Mouse (Mus musculus) heart, embryonic 13.5 days (tissue): ENCODE measurements around the gene Pkn2. TPM values are rescaled to one million over a fixed set of nuclear protein-coding genes. Genes with fewer than 3 reads are reported as not detected.

Experiments
- ATAC-seq: fragments of 200-750 bp; cut with Nextera tagmentation; 2 replicates; pipeline ENCODE4 v1.8.0; 2017; ENCODE audit warnings: moderate TSS enrichment; ENCODE audit not compliant: insufficient number of reproducible peaks, low FRiP score, low TSS enrichment; ENCODE audit errors: extremely low read depth
- H3K27ac ChIP-seq: fragments of 300-500 bp; sonication (generic); replicated peaks from 2 replicates; pipeline ENCODE4 v1.5.1; 2015; ENCODE audit warnings: moderate library complexity, mild to moderate bottlenecking, inconsistent platforms
- H3K27me3 ChIP-seq: fragments of 300-500 bp; sonication (generic); replicated peaks from 2 replicates; pipeline ENCODE4 v1.6.1; 2015; ENCODE audit warnings: mild to moderate bottlenecking, inconsistent platforms
- H3K36me3 ChIP-seq: fragments of 300-500 bp; sonication (generic); 2 replicates; pipeline ENCODE4 v1.6.1; 2015; ENCODE audit warnings: mild to moderate bottlenecking, inconsistent platforms
- H3K4me1 ChIP-seq: fragments of 300-500 bp; sonication (generic); 2 replicates; pipeline ENCODE4 v1.6.1; 2015; ENCODE audit warnings: inconsistent platforms
- H3K4me2 ChIP-seq: fragments of 300-500 bp; sonication (generic); 2 replicates; pipeline ENCODE4 v1.6.1; 2015; ENCODE audit warnings: inconsistent platforms, mild to moderate bottlenecking, moderate library complexity
- H3K4me3 ChIP-seq: fragments of 300-500 bp; sonication (generic); 2 replicates; pipeline ENCODE4 v1.5.1; 2015; ENCODE audit warnings: moderate library complexity, mild to moderate bottlenecking, inconsistent platforms
- H3K9ac ChIP-seq: fragments of 300-500 bp; sonication (generic); 2 replicates; pipeline ENCODE4 v1.6.1; 2015; ENCODE audit warnings: inconsistent platforms, mild to moderate bottlenecking, moderate library complexity
- H3K9me3 ChIP-seq: fragments of 300-500 bp; sonication (generic); 2 replicates; pipeline ENCODE4 v1.6.1; 2016; ENCODE audit warnings: inconsistent platforms
- WGBS: fragments of 180-500 bp; shearing (Covaris S2); methylation state at CpG from one replicate; pipeline ENCODE4 v1.1.7; 2015; ENCODE audit warnings: mixed read lengths; 5-methylcytosine and 5-hydroxymethylcytosine counted together
- polyA plus RNA-seq: library from polyadenylated mRNA; unstranded; fragments of >200 nt; fragmentation: Nextera tagmentation; extraction: Ambion mirVana; gene quantifications from 2 replicates; pipeline ENCODE4 v1.2.1, GENCODE M21; 2015

Gene Pkn2
- polyA plus RNA-seq, 1 experiment from 2014 or later, result 33.0 TPM

DNA sequence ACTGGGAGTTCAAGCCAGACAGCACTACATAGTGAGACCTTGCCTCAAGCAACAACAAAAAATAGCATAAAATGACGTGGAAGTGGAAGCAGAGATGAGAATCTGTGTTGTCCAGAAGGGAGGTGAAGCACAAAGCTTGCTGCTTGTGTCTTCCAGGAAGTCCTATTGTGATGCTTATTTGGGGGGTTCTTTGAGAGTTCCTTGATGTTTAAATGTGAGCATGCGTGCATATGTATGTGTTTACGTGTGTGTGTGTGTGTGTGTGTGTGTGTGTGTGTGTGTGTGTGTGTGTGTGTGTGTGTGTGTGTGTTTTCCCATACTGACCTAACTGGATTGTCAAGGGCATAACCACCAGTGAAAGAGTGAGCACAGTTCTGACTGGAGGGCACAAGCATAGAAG is 5.2 kb upstream of the Pkn2 start:
- Histone ChIP-seq H3K4me3 (no peak overlapping the region), H3K36me3 (no peaks in the 10 kb centered on the region), H3K27ac (no peak overlapping the region), H3K4me2 (no peak overlapping the region), H3K4me1 (peaks cover 10% of the 10 kb centered on the region), H3K9me3 (no peaks in the 10 kb centered on the region), H3K27me3 (no peaks in the 10 kb centered on the region), H3K9ac (no peak overlapping the region)
- WGBS, result 76% methylated on average over 3 of the region's 3 CpGs
- no peak for ATAC-seq

GRCm38 (mm10) chr3:142884594-142884993 is 2.8 kb upstream of the Pkn2 start:
- Histone ChIP-seq H3K27me3 (no peaks in the 10 kb centered on the region), H3K4me3 (no peak overlapping the region), H3K36me3 (no peaks in the 10 kb centered on the region), H3K4me2 (no peak overlapping the region), H3K9ac (no peak overlapping the region), H3K9me3 (no peaks in the 10 kb centered on the region), H3K4me1 (peaks cover 12% of the 10 kb centered on the region), H3K27ac (no peak overlapping the region)
- no peak for ATAC-seq

GRCm38 (mm10) chr3:142881589-142881871 is 274 bp downstream of the Pkn2 start:
- H3K36me3 ChIP-seq, result 0 out of 2 replicates have a peak, but pooled peaks cover 3% of the 10 kb centered on the region
- peaks cover 12% of the 10 kb centered on the region for H3K4me1 ChIP-seq
- H3K4me2 ChIP-seq, result peak overlapping the region; percentile 69
- no peaks in the 10 kb centered on the region for H3K27me3 ChIP-seq
- peak; percentile 45 for ATAC-seq
- H3K4me3 ChIP-seq, result peak overlapping the region; percentile 100
- under 1% methylated on average over 31 of the region's 40 CpGs for WGBS
- H3K9me3 ChIP-seq, result no peaks in the 10 kb centered on the region
- peak overlapping the region; percentile 98 for H3K27ac ChIP-seq
- H3K9ac ChIP-seq, result peak overlapping the region; percentile 99

DNA sequence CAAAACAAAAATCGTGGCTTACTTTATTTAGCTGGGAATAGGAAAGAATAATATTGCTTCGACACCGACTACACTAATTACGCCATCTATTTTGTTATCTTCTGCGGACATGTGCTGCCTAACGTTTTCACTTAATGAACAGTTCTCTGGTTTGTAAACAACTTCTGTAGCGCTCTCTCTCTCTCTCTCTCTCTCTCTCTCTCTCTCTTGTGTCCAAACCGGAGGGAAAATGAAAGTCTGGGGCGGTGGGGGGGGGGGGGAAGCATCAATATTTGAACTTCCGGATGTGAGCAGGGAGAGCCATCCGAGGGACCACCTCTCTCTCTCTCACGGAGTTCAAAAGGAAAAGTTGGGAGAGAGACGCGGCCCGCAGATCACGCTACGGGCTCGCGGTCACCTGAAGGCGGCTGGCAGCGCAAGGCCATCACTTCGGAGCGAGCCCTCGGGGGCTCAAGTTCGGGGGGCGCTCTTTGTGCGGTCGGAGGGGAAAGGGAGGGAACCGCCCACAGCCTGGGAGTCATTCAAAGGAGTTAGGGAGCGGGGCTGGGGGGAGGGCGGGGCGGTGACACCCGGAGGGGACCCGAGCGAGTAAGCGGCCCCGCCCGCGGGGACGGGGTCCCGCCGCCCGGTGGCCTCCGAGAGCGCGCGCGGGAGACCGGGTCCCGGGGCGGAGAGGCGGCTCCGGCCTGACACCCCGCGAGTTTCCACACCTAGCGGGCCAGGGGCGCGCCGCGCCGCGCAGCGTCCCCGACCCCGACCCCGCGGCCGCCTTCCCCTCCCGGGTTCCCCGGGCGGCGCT is 815 bp downstream of the Pkn2 start:
- ATAC-seq, result peak; percentile 34
- Histone ChIP-seq H3K4me2 (peak overlapping the region; percentile 69), H3K9ac (peak overlapping the region; percentile 99), H3K4me3 (peak overlapping the region; percentile 100), H3K36me3 (0 out of 2 replicates have a peak, but pooled peaks cover 3% of the 10 kb centered on the region), H3K27me3 (no peaks in the 10 kb centered on the region), H3K27ac (peak overlapping the region; percentile 98), H3K9me3 (no peaks in the 10 kb centered on the region), H3K4me1 (peaks cover 12% of the 10 kb centered on the region)
- WGBS, result under 1% methylated on average over 68 of the region's 72 CpGs

DNA sequence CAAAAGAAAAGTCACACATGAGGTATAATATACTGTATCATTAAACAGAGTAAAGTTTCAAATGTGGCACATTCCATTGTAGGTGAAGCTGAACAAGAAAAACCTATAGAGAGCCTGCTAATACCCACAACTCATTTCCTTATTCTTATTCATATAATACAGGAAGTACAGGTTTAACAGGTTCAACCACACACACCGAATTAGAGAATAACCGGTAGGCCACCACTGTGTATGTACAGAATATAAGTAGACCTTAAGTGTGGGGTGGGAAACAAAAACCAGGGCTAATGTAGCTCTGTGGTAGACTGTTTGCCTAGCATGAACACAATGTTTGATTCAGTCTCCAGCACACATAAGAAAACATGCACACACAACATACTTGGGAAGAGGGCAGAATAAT is 18.6 kb downstream of the Pkn2 start:
- H3K27me3 ChIP-seq, result no peaks in the 10 kb centered on the region
- H3K4me1 ChIP-seq, result 0 out of 2 replicates have a peak, but pooled peaks cover 4% of the 10 kb centered on the region
- no peak overlapping the region for H3K27ac ChIP-seq
- no peak overlapping the region for H3K4me3 ChIP-seq
- WGBS, result 92% methylated on average over 2 of the region's 2 CpGs
- H3K36me3 ChIP-seq, result no peaks in the 10 kb centered on the region
- no peak overlapping the region for H3K4me2 ChIP-seq
- H3K9ac ChIP-seq, result no peak overlapping the region
- no peak for ATAC-seq
- no peaks in the 10 kb centered on the region for H3K9me3 ChIP-seq

DNA sequence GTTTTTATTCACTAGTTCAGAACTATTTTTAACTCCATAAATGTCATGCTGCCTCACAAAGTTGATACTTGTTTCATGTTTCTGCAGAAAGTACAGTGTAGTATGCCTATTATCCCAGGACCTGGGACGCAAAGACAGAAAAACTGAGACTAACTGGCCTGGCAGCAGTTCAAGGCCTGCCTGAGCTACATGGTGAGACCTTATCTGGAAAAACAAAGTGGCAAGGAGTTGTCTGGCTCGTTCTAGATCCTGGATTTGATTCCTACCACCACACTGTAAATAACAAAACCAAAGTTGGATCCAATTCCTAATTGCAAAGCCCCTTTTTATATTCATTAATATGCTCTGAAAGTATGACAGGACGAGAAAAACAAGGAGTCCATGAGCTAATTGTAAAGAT is 25.0 kb downstream of the Pkn2 start:
- 42% methylated on average over 3 of the region's 3 CpGs for WGBS
- 0 out of 2 replicates have a peak overlapping the region, but pooled peaks have one; percentile 15 for H3K27ac ChIP-seq
- no peak for ATAC-seq

GRCm38 (mm10) chr3:142855961-142856472 is 25.8 kb downstream of the Pkn2 start:
- Histone ChIP-seq H3K9me3 (no peaks in the 10 kb centered on the region), H3K36me3 (peaks cover 6% of the 10 kb centered on the region; the same call in 1 of the 2 replicates), H3K4me3 (no peak overlapping the region), H3K4me2 (no peak overlapping the region), H3K27me3 (no peaks in the 10 kb centered on the region), H3K9ac (no peak overlapping the region), H3K4me1 (peaks cover 13% of the 10 kb centered on the region), H3K27ac (no peak overlapping the region)
- ATAC-seq, result no peak
- 81% methylated on average over 4 of the region's 4 CpGs for WGBS

More for the DNA sequence above, 25.0 kb downstream of the Pkn2 start:
- Histone ChIP-seq H3K27me3 (no peaks in the 10 kb centered on the region), H3K9ac (no peak overlapping the region), H3K9me3 (no peaks in the 10 kb centered on the region), H3K4me2 (no peak overlapping the region), H3K4me3 (no peak overlapping the region), H3K36me3 (peaks cover 6% of the 10 kb centered on the region; the same call in 1 of the 2 replicates), H3K4me1 (peaks cover 13% of the 10 kb centered on the region)

DNA sequence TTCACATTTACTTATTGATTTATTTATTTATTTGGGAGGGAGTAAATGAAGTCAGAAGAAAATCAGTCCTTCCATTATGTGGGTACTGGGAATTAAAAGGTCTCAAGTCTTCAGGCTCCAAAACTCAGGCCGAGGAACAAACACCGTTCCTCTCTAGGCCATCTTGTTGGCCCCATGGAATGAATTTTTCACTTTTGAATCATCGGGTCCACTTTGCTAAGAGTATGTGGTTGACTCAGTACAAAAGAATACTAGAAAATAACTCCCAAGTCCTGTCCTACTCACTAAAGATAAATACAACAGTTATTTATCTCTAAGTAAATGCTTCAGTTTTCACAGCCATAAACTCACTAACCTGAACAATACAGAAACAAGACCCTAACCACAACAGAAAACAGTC is 28.9 kb downstream of the Pkn2 start:
- 90% methylated on average over 3 of the region's 3 CpGs for WGBS
- Histone ChIP-seq H3K4me2 (no peak overlapping the region), H3K4me1 (peaks cover 13% of the 10 kb centered on the region), H3K9ac (no peak overlapping the region), H3K27ac (no peak overlapping the region), H3K27me3 (no peaks in the 10 kb centered on the region), H3K4me3 (no peak overlapping the region), H3K36me3 (peaks cover 18% of the 10 kb centered on the region), H3K9me3 (no peaks in the 10 kb centered on the region)
- ATAC-seq, result no peak

DNA sequence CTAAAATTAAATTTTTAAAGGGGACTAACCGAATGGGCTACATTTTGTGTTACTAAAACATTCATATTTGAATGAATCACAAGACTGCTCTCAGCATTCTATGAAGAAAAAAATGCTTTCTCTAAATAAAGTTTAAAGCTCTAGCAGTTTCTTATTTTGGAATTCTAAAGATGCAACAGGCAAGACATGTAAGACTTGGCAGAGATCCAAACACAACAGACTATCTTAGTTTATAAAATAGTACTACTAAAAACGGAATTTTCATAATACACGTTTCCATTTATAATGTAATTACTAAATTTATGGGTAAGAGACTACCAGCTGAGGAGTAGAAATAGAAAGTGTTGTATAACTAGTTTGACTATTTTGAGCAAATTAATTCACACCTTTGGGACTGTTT is 30.2 kb downstream of the Pkn2 start:
- no peak overlapping the region for H3K27ac ChIP-seq
- no peaks in the 10 kb centered on the region for H3K27me3 ChIP-seq
- ATAC-seq, result no peak
- WGBS, result 61% methylated on average over 3 of the region's 3 CpGs
- peaks cover 8% of the 10 kb centered on the region for H3K4me1 ChIP-seq
- H3K36me3 ChIP-seq, result peaks cover 18% of the 10 kb centered on the region
- H3K4me3 ChIP-seq, result no peak overlapping the region
- H3K4me2 ChIP-seq, result no peak overlapping the region
- H3K9me3 ChIP-seq, result no peaks in the 10 kb centered on the region
- H3K9ac ChIP-seq, result no peak overlapping the region

DNA sequence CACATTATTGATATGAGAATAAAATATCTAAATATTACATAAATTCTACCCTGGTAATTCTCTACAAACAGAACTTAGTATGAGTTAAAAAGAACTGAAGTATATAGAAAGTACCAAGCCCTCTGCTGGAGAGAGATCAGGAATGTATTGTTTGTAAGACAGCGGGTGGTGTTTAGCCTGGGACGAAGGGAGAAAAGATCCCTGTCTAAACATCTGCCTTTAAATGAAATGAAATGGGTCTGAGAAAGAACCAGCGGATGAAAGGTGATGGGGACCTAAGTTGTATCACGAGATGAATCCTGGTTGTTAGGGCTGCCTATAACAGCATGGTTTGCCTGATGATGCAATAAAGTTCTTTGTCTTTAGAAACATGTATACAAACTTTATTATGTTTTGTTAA is 41.8 kb downstream of the Pkn2 start:
- Histone ChIP-seq H3K9ac (no peak overlapping the region), H3K4me2 (no peak overlapping the region), H3K27ac (no peak overlapping the region), H3K27me3 (no peaks in the 10 kb centered on the region), H3K4me3 (no peak overlapping the region), H3K4me1 (0 out of 2 replicates have a peak, but pooled peaks cover 2% of the 10 kb centered on the region), H3K36me3 (peaks cover 28% of the 10 kb centered on the region), H3K9me3 (no peaks in the 10 kb centered on the region)
- no peak for ATAC-seq
- WGBS, result 81% methylated on average over 4 of the region's 4 CpGs

DNA sequence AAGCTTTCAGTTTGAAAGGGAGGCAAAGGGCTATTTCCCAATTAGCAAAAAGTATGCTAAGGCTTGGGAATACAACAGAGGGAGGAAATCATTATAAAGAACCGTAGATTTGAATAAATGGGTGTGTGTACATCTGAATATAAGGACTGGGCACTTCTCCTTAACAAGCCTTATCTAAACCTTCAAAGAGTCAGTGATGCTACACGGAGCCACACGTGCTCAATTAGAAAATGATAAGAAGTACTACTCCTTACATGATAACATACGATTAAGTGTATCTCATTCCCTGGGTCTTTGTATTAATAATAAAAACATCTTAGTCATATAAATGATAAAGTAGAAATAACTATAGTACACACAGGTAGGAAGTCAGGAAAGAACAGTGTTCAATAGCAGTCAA is 47.0 kb downstream of the Pkn2 start:
- 66% methylated on average over 4 of the region's 4 CpGs for WGBS

GRCm38 (mm10) chr3:142834024-142834423 is 47.8 kb downstream of the Pkn2 start:
- WGBS, result 93% methylated on average over 3 of the region's 4 CpGs
- no peak for ATAC-seq
- H3K9me3 ChIP-seq, result no peaks in the 10 kb centered on the region
- peaks cover 29% of the 10 kb centered on the region for H3K36me3 ChIP-seq
- H3K4me2 ChIP-seq, result no peak overlapping the region
- no peak overlapping the region for H3K9ac ChIP-seq
- H3K27ac ChIP-seq, result no peak overlapping the region
- H3K4me1 ChIP-seq, result no peaks in the 10 kb centered on the region
- H3K27me3 ChIP-seq, result no peaks in the 10 kb centered on the region
- H3K4me3 ChIP-seq, result no peak overlapping the region

More for the DNA sequence above, 47.0 kb downstream of the Pkn2 start:
- Histone ChIP-seq H3K27me3 (no peaks in the 10 kb centered on the region), H3K4me1 (no peaks in the 10 kb centered on the region), H3K9ac (no peak overlapping the region), H3K36me3 (peaks cover 26% of the 10 kb centered on the region), H3K27ac (no peak overlapping the region), H3K4me2 (no peak overlapping the region), H3K9me3 (no peaks in the 10 kb centered on the region), H3K4me3 (no peak overlapping the region)
- ATAC-seq, result no peak
